Mouse (Mus musculus) yolk sac, embryonic 10.5 days (tissue): Measurements from ENCODE around the gene Car2.
A peak's percentile ranks its signal among the peaks of the same experiment; 100 is the strongest.

ENCODE experiments used
- DNase-seq: peaks from one replicate; pipeline ENCODE4 v3.0.0-alpha.2; 2017; ENCODE audit warnings: low spot score

Gene Car2

GRCm38 (mm10) chr3:14886102-14887098 lies at the start of gene Car2:
Gene Car2, plus strand, starts transcription at chr3:14886273.
- peak; percentile 81 for DNase-seq

GRCm38 (mm10) chr3:14838936-14839335 lies 47.1 kb upstream of the Car2 start:
- DNase-seq: no peak

- no peak for DNase-seq
These were observed 46.5 kb upstream of the Car2 start for GRCm38 (mm10) chr3:14839466-14840118.

- DNase-seq: no peak
These were observed 37.4 kb upstream of the Car2 start for GRCm38 (mm10) chr3:14848587-14849254.

GRCm38 (mm10) chr3:14853966-14854365 lies 32.1 kb upstream of the Car2 start:
- DNase-seq: no peak

GRCm38 (mm10) chr3:14854446-14854845 lies 31.6 kb upstream of the Car2 start:
- DNase-seq: no peak

- DNase-seq: no peak
These were observed 28.2 kb upstream of the Car2 start for GRCm38 (mm10) chr3:14857874-14858273.

GRCm38 (mm10) chr3:14860291-14860690 lies 25.8 kb upstream of the Car2 start:
- no peak for DNase-seq

- DNase-seq: no peak
These were observed 24.9 kb upstream of the Car2 start for GRCm38 (mm10) chr3:14861165-14861564.

GRCm38 (mm10) chr3:14861787-14862186 lies 24.3 kb upstream of the Car2 start:
- no peak for DNase-seq

- DNase-seq: no peak
These were observed 23.4 kb upstream of the Car2 start for GRCm38 (mm10) chr3:14862654-14863021.

- DNase-seq: peak; percentile 42
These were observed 22.9 kb upstream of the Car2 start, which contains the start of gene Car3 for GRCm38 (mm10) chr3:14863022-14863711. Gene Car3, plus strand, starts transcription at chr3:14863512.

- no peak for DNase-seq
These were observed 22.2 kb upstream of the Car2 start for GRCm38 (mm10) chr3:14863922-14864321.

GRCm38 (mm10) chr3:14865941-14866340 lies 20.1 kb upstream of the Car2 start:
- DNase-seq: no peak

GRCm38 (mm10) chr3:14869779-14870178 lies 16.3 kb upstream of the Car2 start:
- peak; percentile 69 for DNase-seq

GRCm38 (mm10) chr3:14870528-14870927 lies 15.5 kb upstream of the Car2 start:
- no peak for DNase-seq

GRCm38 (mm10) chr3:14871386-14871785 lies 14.7 kb upstream of the Car2 start:
- DNase-seq: no peak

GRCm38 (mm10) chr3:14874402-14875040 lies 11.6 kb upstream of the Car2 start:
- DNase-seq: no peak

- no peak for DNase-seq
These were observed 9.7 kb upstream of the Car2 start for GRCm38 (mm10) chr3:14876325-14876918.

- no peak for DNase-seq
These were observed 8.7 kb upstream of the Car2 start for GRCm38 (mm10) chr3:14877251-14877909.
